Mouse (Mus musculus) cerebellum, adult 18-20 months (tissue): ENCODE data around the gene Hspa1l.
"Not testable (repeated sequence)": the region's sequence is repeated elsewhere in the genome, so short reads cannot be mapped to it uniquely, and the experiment has no call there.

ENCODE experiments used
- DNase-seq, 2 experiments: peaks; one replicate each; pipeline ENCODE4 v3.0.0; 2021

Hspa1l gene

GRCm38 (mm10) chr17:35005902-35006301 lies 33.4 kb downstream of the Hspa1l start:
- DNase-seq: not testable (repeated sequence)

GRCm38 (mm10) chr17:35007387-35007991 lies 35.0 kb downstream of the Hspa1l start:
- DNase-seq: no peak

- DNase-seq: peak; percentile 75 to 79
These were observed 37.1 kb downstream of the Hspa1l start for GRCm38 (mm10) chr17:35009586-35009985.

GRCm38 (mm10) chr17:35011440-35011839 lies 38.9 kb downstream of the Hspa1l start:
- DNase-seq: no peak

- peak in 1 of 2 experiments; percentile 9 for DNase-seq
These were observed 39.9 kb downstream of the Hspa1l start for GRCm38 (mm10) chr17:35012430-35012829.

GRCm38 (mm10) chr17:35013221-35013620 lies 40.7 kb downstream of the Hspa1l start:
- DNase-seq: peak in 1 of 2 experiments; percentile 11

GRCm38 (mm10) chr17:35015296-35015695 lies 42.8 kb downstream of the Hspa1l start:
- peak in 1 of 2 experiments; percentile 14 for DNase-seq

- peak; percentile 77 to 84 for DNase-seq
These were observed 43.9 kb downstream of the Hspa1l start, which contains the start of gene Vwa7 for GRCm38 (mm10) chr17:35016376-35016775. Gene Vwa7 (plus strand): TSS chr17:35016579.

- no peak for DNase-seq
These were observed 44.5 kb downstream of the Hspa1l start for GRCm38 (mm10) chr17:35016791-35017705.

GRCm38 (mm10) chr17:35017706-35018030 lies 45.2 kb downstream of the Hspa1l start:
- peak in 1 of 2 experiments; percentile 35 for DNase-seq

GRCm38 (mm10) chr17:35018171-35018570 lies 45.7 kb downstream of the Hspa1l start:
- peak in 1 of 2 experiments; percentile 28 for DNase-seq

GRCm38 (mm10) chr17:35019894-35020293 lies 47.4 kb downstream of the Hspa1l start:
- DNase-seq: peak in 1 of 2 experiments; percentile 27

- DNase-seq: peak in 1 of 2 experiments; percentile 26
These were observed 48.0 kb downstream of the Hspa1l start for GRCm38 (mm10) chr17:35020551-35020950.

GRCm38 (mm10) chr17:35021163-35021808 lies 48.8 kb downstream of the Hspa1l start:
- peak; percentile 89 to 90 for DNase-seq

- DNase-seq: no peak
These were observed 49.5 kb downstream of the Hspa1l start for GRCm38 (mm10) chr17:35021842-35022477.

- DNase-seq: no peak
These were observed 50.1 kb downstream of the Hspa1l start for GRCm38 (mm10) chr17:35022541-35023060.

GRCm38 (mm10) chr17:35023221-35023620 lies 50.7 kb downstream of the Hspa1l start:
- DNase-seq: no peak

- DNase-seq: no peak
These were observed 51.3 kb downstream of the Hspa1l start for GRCm38 (mm10) chr17:35023756-35024155.

GRCm38 (mm10) chr17:35024261-35024660 lies 51.8 kb downstream of the Hspa1l start:
- no peak for DNase-seq

- peak in 1 of 2 experiments; percentile 10 for DNase-seq
These were observed 52.4 kb downstream of the Hspa1l start for GRCm38 (mm10) chr17:35024691-35025488.

GRCm38 (mm10) chr17:35026206-35026605 lies 53.7 kb downstream of the Hspa1l start:
- DNase-seq: no peak
